Mouse (Mus musculus): Measurements from ENCODE around the gene Tmem184a. TPM values are rescaled to one million over a fixed set of nuclear protein-coding genes. Genes with fewer than 3 reads are reported as not detected.

The Tmem184a gene
- polyA plus RNA-seq, 1 experiment: 7.2 TPM

GRCm38 (mm10) chr5:139815964-139816363 is 3.8 kb downstream of the Tmem184a start:
- Histone ChIP-seq H3K4me2 (ENCODE audit: low read depth) (no peak overlapping the region), H3K4me3 (no peak overlapping the region), H3ac (ENCODE audit: control insufficient read depth, insufficient read length) (no peak overlapping the region), H3K36me3 (ENCODE audit: control insufficient read depth, insufficient read depth) (no peaks in the 10 kb centered on the region), H3K79me2 (ENCODE audit: control insufficient read depth, insufficient read depth) (no peaks in the 10 kb centered on the region), H3K27me3 (ENCODE audit: control insufficient read depth, insufficient read depth, insufficient read length) (peaks cover 21% of the 10 kb centered on the region)
- no peak for TF ChIP-seq CEBPB (IDR thresholded peaks at IDR 0.05; ENCODE audit: insufficient read depth, poor library complexity, severe bottlenecking)
- no peak for TF ChIP-seq REST (IDR thresholded peaks at IDR 0.05; ENCODE audit: insufficient read depth, insufficient read length)
- no peak for TF ChIP-seq MAX (IDR thresholded peaks at IDR 0.05; ENCODE audit: low read depth)
- no peak for TF ChIP-seq TCF3 (IDR thresholded peaks at IDR 0.05; ENCODE audit: insufficient read length, low read depth)
- no peak for TF ChIP-seq MYOD1 (IDR thresholded peaks at IDR 0.05; ENCODE audit: control insufficient read depth in 1 of 3, insufficient read length in 2 of 3, low read depth in 2 of 3)
- no peak for TF ChIP-seq POLR2AphosphoS2 (IDR thresholded peaks at IDR 0.05; ENCODE audit: insufficient read length, low read depth)
- TF ChIP-seq E2F4 (IDR thresholded peaks at IDR 0.05; ENCODE audit: insufficient read depth): no peak
- no peak for TF ChIP-seq MYOG (IDR thresholded peaks at IDR 0.05; ENCODE audit: control insufficient read depth in 1 of 3, insufficient read depth in 1 of 3, insufficient read length in 2 of 3, low read depth in 2 of 3)

- Histone ChIP-seq H3K79me2 (ENCODE audit: control insufficient read depth, insufficient read depth) (no peaks in the 10 kb centered on the region), H3K4me2 (ENCODE audit: low read depth) (no peak overlapping the region), H3K27me3 (ENCODE audit: control insufficient read depth, insufficient read depth, insufficient read length) (peaks cover 21% of the 10 kb centered on the region), H3K4me3 (no peak overlapping the region), H3ac (ENCODE audit: control insufficient read depth, insufficient read length) (no peak overlapping the region), H3K36me3 (ENCODE audit: control insufficient read depth, insufficient read depth) (no peaks in the 10 kb centered on the region)
- TF ChIP-seq TCF12 (IDR thresholded peaks at IDR 0.05; ENCODE audit: insufficient read depth, poor library complexity, severe bottlenecking): no peak
- TF ChIP-seq MAX (IDR thresholded peaks at IDR 0.05; ENCODE audit: low read depth): no peak
- TF ChIP-seq REST (IDR thresholded peaks at IDR 0.05; ENCODE audit: insufficient read depth, insufficient read length): no peak
- no peak for TF ChIP-seq POLR2A (IDR thresholded peaks at IDR 0.05; ENCODE audit: insufficient read length, low read depth)
- TF ChIP-seq CEBPB (IDR thresholded peaks at IDR 0.05; ENCODE audit: insufficient read depth, poor library complexity, severe bottlenecking): no peak
- no peak for TF ChIP-seq USF1 (IDR thresholded peaks at IDR 0.05; ENCODE audit: low read depth)
- no peak for TF ChIP-seq TCF3 (IDR thresholded peaks at IDR 0.05; ENCODE audit: insufficient read length, low read depth)
- TF ChIP-seq MYOD1 (IDR thresholded peaks at IDR 0.05; ENCODE audit: control insufficient read depth in 1 of 3, insufficient read length in 2 of 3, low read depth in 2 of 3): no peak
- no peak for TF ChIP-seq MYOG (IDR thresholded peaks at IDR 0.05; ENCODE audit: control insufficient read depth in 1 of 3, insufficient read depth in 1 of 3, insufficient read length in 2 of 3, low read depth in 2 of 3)
- TF ChIP-seq E2F4 (IDR thresholded peaks at IDR 0.05; ENCODE audit: insufficient read depth): no peak
- no peak for TF ChIP-seq SRF (IDR thresholded peaks at IDR 0.05; ENCODE audit: control insufficient read depth, insufficient read length, low read depth)
- no peak for TF ChIP-seq POLR2AphosphoS2 (IDR thresholded peaks at IDR 0.05; ENCODE audit: insufficient read length, low read depth)
Measured at GRCm38 (mm10) chr5:139813963-139814381, 5.7 kb downstream of the Tmem184a start.

GRCm38 (mm10) chr5:139813126-139813490 is 6.6 kb downstream of the Tmem184a start:
- Histone ChIP-seq H3K4me3 (no peak overlapping the region), H3K36me3 (ENCODE audit: control insufficient read depth, insufficient read depth) (no peaks in the 10 kb centered on the region), H3K4me2 (ENCODE audit: low read depth) (no peak overlapping the region), H3K27me3 (ENCODE audit: control insufficient read depth, insufficient read depth, insufficient read length) (peaks cover 21% of the 10 kb centered on the region), H3K79me2 (ENCODE audit: control insufficient read depth, insufficient read depth) (no peaks in the 10 kb centered on the region), H3ac (ENCODE audit: control insufficient read depth, insufficient read length) (no peak overlapping the region)
- no peak for TF ChIP-seq MYOG (IDR thresholded peaks at IDR 0.05; ENCODE audit: control insufficient read depth in 1 of 3, insufficient read depth in 1 of 3, insufficient read length in 2 of 3, low read depth in 2 of 3)
- TF ChIP-seq MAX (IDR thresholded peaks at IDR 0.05; ENCODE audit: low read depth): no peak
- TF ChIP-seq SRF (IDR thresholded peaks at IDR 0.05; ENCODE audit: control insufficient read depth, insufficient read length, low read depth): no peak
- no peak for TF ChIP-seq REST (IDR thresholded peaks at IDR 0.05; ENCODE audit: insufficient read depth, insufficient read length)
- no peak for TF ChIP-seq POLR2AphosphoS2 (IDR thresholded peaks at IDR 0.05; ENCODE audit: insufficient read length, low read depth)
- TF ChIP-seq POLR2A (IDR thresholded peaks at IDR 0.05; ENCODE audit: insufficient read length, low read depth): no peak
- TF ChIP-seq E2F4 (IDR thresholded peaks at IDR 0.05; ENCODE audit: insufficient read depth): no peak
- no peak for TF ChIP-seq TCF3 (IDR thresholded peaks at IDR 0.05; ENCODE audit: insufficient read length, low read depth)
- no peak for TF ChIP-seq TCF12 (IDR thresholded peaks at IDR 0.05; ENCODE audit: insufficient read depth, poor library complexity, severe bottlenecking)
- no peak for TF ChIP-seq USF1 (IDR thresholded peaks at IDR 0.05; ENCODE audit: low read depth)
- TF ChIP-seq CEBPB (IDR thresholded peaks at IDR 0.05; ENCODE audit: insufficient read depth, poor library complexity, severe bottlenecking): no peak
- TF ChIP-seq MYOD1 (IDR thresholded peaks at IDR 0.05; ENCODE audit: control insufficient read depth in 1 of 3, insufficient read length in 2 of 3, low read depth in 2 of 3): no peak

GRCm38 (mm10) chr5:139812398-139813125 is 7.2 kb downstream of the Tmem184a start:
- peaks cover 21% of the 10 kb centered on the region for H3K27me3 ChIP-seq (ENCODE audit: control insufficient read depth, insufficient read depth, insufficient read length)

More at GRCm38 (mm10) chr5:139812398-139813125, 7.2 kb downstream of the Tmem184a start:
- TF ChIP-seq REST (IDR thresholded peaks at IDR 0.05; ENCODE audit: insufficient read depth, insufficient read length) (no peak), POLR2AphosphoS2 (IDR thresholded peaks at IDR 0.05; ENCODE audit: insufficient read length, low read depth) (no peak), MYOG (IDR thresholded peaks at IDR 0.05; ENCODE audit: control insufficient read depth in 1 of 3, insufficient read depth in 1 of 3, insufficient read length in 2 of 3, low read depth in 2 of 3) (no peak), SRF (IDR thresholded peaks at IDR 0.05; ENCODE audit: control insufficient read depth, insufficient read length, low read depth) (no peak), TCF3 (IDR thresholded peaks at IDR 0.05; ENCODE audit: insufficient read length, low read depth) (no peak), CEBPB (IDR thresholded peaks at IDR 0.05; ENCODE audit: insufficient read depth, poor library complexity, severe bottlenecking) (no peak), E2F4 (IDR thresholded peaks at IDR 0.05; ENCODE audit: insufficient read depth) (no peak), USF1 (IDR thresholded peaks at IDR 0.05; ENCODE audit: low read depth) (no peak), MAX (IDR thresholded peaks at IDR 0.05; ENCODE audit: low read depth) (no peak), MYOD1 (IDR thresholded peaks at IDR 0.05; ENCODE audit: control insufficient read depth in 1 of 3, insufficient read length in 2 of 3, low read depth in 2 of 3) (no peak)
- no peak overlapping the region for H3K4me3 ChIP-seq
- no peaks in the 10 kb centered on the region for H3K79me2 ChIP-seq (ENCODE audit: control insufficient read depth, insufficient read depth)
- H3K36me3 ChIP-seq (ENCODE audit: control insufficient read depth, insufficient read depth): no peaks in the 10 kb centered on the region
- no peak overlapping the region for H3ac ChIP-seq (ENCODE audit: control insufficient read depth, insufficient read length)
- H3K4me2 ChIP-seq (ENCODE audit: low read depth): no peak overlapping the region

All from myocyte (in vitro differentiated cells).